ENCODE assay signal across 8 mouse cellular contexts in genomic region chr19:41455091-41455626, GRCm38 (mm10). TPM values are rescaled to one million over a fixed set of nuclear protein-coding genes. Genes with fewer than 3 reads are reported as not detected.
A peak's percentile ranks its signal among the peaks of the same experiment; 100 is the strongest.
DNase-seq lines count a peak whose midpoint lies in the region; ATAC-seq lines count a peak whose summit lies in the region.

No protein-coding gene starts in this region.

- no peaks in the 10 kb centered on the region for H3K36me3 ChIP-seq in kidney, embryonic 15.5 days

- H3K4me1 ChIP-seq in kidney, embryonic 15.5 days: no peaks in the 10 kb centered on the region

- WGBS in kidney, embryonic 15.5 days: 69% methylated on average over 6 of the region's 6 CpGs

- H3K9ac ChIP-seq in kidney, embryonic 15.5 days: no peak overlapping the region

- H3K27ac ChIP-seq in kidney, embryonic 15.5 days: no peak overlapping the region

- DNase-seq in kidney, adult 18-20 months: peak; percentile 37
- peak; percentile 95 for DNase-seq in adipocyte (ENCODE audit: low spot score)
- DNase-seq in kidney, adult 8-10 months: peak; percentile 55 to 56
- peak; percentile 15 for DNase-seq in retina, postnatal 1 day
- DNase-seq in frontal cortex, postnatal 10 days (ENCODE audit: low spot score in 2 of 2): no peak
- DNase-seq in layer of hippocampus, postnatal 36 days: no peak
- no peak for DNase-seq in layer of hippocampus, postnatal 14 days (ENCODE audit: low spot score in 2 of 2)

- no peak for ATAC-seq in kidney, embryonic 15.5 days (replicated peaks; ENCODE audit: low FRiP score)

- H3K4me3 ChIP-seq in kidney, embryonic 15.5 days (replicated peaks): no peak overlapping the region

- no peaks in the 10 kb centered on the region for H3K9me3 ChIP-seq in kidney, embryonic 15.5 days (replicated peaks)

- no peaks in the 10 kb centered on the region for H3K27me3 ChIP-seq in kidney, embryonic 15.5 days

- no peak overlapping the region for H3K4me2 ChIP-seq in kidney, embryonic 15.5 days

RNA-seq across cellular contexts. Expression of gene Lcor, which starts 27.3 kb away (rescaled TPM):
- polyA plus RNA-seq in kidney, embryonic 15.5 days (2015; fragmentation: Nextera tagmentation; extraction: Ambion mirVana): 16.3 and 17.0 TPM in 2 replicates
- 10 to 100 TPM; 19.0 to 21.4 TPM for total RNA-seq in layer of hippocampus, postnatal 36 days (2021)
- total RNA-seq in layer of hippocampus, postnatal 14 days (2021): 10 to 100 TPM; 15.8 to 16.8 TPM

Comparison
In these comparisons a context has a peak if more than half of its experiments do, and no peak if none do; other contexts are left out.
1. DNase-seq: peak in kidney, adult 18-20 months (single experiment), adipocyte (single experiment), kidney, adult 8-10 months (2 of 2) and retina, postnatal 1 day (single experiment); none in frontal cortex, postnatal 10 days (0 of 2), layer of hippocampus, postnatal 36 days (0 of 2) and layer of hippocampus, postnatal 14 days (0 of 2).